Mouse (Mus musculus) liver, embryonic 14.5 days (tissue): ENCODE measurements around the gene Itgb1bp1.

Source experiments
- CTCF ChIP-seq: IDR thresholded peaks from 2 replicates; pipeline ENCODE4 v1.5.1; 2016; ENCODE audit warnings: antibody characterized with exemption, low read depth, control low read depth
- EP300 ChIP-seq: IDR thresholded peaks from 2 replicates; pipeline ENCODE4 v1.6.1; 2016; ENCODE audit warnings: antibody characterized with exemption, low read depth

GRCm38 (mm10) chr12:21306721-21307120, 20.6 kb upstream of the Itgb1bp1 start:
- TF ChIP-seq CTCF (no peak), EP300 (no peak)
